Mouse (Mus musculus): ENCODE results near the gene Rai1. TPM values are rescaled to one million over a fixed set of nuclear protein-coding genes. Genes with fewer than 3 reads are reported as not detected.

Gene Rai1
- total RNA-seq, 2 experiments from 2014 or later = 23.4 to 24.4 TPM

DNA sequence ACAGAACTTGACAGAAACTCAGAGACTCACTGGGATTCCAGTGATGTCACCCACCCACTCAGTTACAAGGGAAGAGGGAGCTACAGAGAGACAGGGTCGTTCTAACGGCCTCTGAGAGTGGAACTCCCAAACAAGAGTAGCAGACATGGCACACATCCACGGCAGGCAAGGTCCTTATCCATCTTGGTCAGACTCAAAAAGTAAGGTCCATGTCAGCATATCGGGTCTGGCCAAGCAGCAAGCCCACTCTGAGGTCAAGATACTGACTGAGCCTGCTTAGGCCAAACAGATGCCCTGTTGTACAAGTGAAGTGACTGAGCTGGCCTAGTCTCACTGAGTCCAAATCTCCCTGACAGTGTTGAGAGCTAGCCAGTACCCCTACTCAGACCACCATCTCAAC, 103.9 kb downstream of the Rai1 start:
- no peak for DNase-seq (ENCODE audit: low spot score)
- intact Hi-C loops (cut with DNase I) = no loop called here

DNA sequence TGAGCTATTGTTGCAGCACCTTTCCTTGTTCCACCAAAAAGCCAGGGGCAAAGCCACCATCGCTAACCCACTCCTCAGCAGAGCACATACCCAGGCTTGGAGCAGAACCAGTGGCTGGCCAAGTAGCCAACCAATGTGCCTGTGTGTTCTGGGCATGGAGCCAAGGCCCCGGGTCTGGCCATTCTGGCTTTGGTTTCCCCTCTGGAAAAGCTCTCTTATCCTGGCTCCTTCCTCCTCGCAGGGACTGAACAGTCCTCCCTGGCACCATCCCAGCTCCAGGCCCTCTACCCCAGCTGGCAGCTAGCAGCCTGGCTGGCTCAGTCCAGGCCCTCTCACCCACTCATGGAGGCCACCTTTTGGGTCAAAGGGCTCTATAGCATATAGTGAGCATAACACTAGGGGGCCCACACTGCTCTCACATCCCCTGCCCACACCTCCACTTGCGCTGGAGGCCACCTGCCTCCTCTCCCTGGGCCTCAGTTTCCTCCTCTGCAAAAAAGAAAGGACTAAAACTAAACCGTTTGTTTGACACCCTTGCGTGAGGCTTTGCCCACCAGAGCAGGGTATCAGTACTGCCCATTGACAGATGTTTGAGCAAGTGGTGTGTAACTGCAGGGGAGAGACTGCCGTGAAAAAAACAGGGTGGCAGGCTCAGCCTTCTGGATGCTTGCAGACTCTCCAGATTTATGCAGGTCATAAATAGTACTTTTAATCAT, 104.6 kb downstream of the Rai1 start:
- intact Hi-C loops (cut with DNase I) = no loop called here
- peak; percentile 45 for DNase-seq (ENCODE audit: low spot score)

DNA sequence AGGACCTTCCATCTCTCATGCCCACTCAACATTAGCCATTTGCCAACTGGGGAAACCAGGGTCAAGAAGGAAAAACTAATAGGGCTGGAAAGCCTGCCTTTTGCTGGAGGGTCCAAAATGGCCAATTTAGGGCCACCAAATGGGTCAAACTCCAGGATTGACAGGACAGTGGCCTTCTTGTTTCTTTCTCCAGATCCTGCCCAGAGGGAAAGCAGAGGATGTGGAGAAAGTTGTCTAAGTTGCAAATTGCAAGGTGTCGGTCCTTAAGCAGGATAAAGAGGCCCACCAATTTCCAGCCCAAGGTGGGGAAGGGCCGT, 105.1 kb downstream of the Rai1 start:
- intact Hi-C loops (cut with DNase I) = no loop called here
- DNase-seq (ENCODE audit: low spot score) = no peak

DNA sequence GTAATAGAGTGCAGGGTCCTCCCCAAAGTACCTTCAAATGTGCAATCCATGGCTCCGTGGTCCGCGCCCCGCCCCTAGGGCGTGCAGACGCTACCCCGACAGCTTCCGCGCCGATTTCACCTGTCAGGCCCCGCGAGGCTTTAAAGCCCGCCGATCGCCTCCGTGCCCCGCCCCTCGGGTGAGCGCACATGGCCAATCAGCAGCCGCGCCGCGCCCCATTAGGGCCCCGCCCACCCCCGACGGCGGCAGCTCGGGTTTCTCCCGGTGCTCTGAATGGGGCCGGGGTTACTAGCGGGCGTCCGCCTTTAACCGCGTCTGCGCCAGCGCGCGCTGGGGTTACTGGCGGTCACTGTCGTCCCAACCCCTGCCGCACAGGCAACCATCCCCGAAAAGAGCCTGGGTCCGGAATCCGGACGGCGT, 105.5 kb downstream of the Rai1 start:
- intact Hi-C loops (cut with DNase I) = no loop called here
- peak; percentile 89 for DNase-seq (ENCODE audit: low spot score)

DNA sequence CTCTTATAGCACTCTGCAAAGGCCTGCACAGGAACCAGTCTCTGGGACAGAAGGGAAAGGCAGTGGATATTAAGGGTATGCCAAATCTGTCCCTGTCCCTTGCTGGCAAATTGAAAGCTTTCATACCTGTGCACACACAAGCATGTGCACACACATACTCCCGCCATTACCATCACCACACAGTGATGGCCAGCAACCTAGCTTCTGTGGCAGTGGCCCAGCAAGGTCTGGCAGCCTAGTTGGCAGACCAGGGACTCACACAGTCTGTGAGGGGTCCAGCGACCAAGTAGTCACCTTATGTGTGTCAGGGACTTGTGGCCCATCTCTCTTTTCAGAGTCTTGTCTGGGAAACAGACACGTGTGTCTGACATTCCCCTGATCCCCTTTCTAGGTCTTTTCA, 106.3 kb downstream of the Rai1 start:
- no peak for DNase-seq (ENCODE audit: low spot score)
- intact Hi-C loops (cut with DNase I) = no loop called here

DNA sequence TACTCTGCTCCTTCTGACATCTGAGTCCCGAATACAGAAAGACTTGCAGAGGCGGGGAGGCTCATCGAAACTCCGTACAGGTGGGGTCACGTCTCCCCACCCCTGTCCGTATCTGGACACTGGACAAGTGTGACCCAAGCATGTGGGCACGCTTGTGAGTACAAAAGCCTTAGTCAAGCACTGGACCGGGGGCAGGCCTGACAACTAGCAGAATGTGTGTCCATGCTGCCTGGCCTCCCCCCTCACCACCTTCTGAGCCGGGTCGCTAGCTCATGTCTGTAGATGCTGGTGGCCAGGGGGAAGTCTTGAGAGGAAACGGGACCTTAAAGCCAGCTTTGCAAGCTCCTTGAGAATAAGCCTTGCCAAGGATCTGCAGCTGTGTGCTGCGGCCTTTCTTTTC, 106.9 kb downstream of the Rai1 start:
- no peak for DNase-seq (ENCODE audit: low spot score)
- intact Hi-C loops (cut with DNase I) = no loop called here

DNA sequence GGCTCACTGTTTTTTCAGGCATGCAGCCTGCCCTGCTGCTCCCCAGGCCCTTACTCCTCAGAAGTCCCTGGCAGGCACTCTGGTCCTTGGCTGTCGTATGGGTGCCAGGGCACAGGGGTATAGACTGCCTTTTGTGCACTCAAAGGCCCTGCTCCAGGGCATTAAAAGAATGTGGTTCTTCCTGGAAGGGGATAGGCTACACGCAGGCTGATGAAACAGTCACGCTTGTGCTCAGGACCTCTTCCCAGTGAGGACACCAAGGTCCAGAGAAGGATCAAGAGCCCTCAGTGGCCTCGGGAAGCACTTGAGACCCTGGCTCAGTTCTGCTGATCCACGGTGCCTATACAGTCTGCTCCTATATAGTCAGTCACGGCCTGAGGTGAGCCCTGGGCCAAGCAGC, 108.5 kb downstream of the Rai1 start:
- intact Hi-C loops (cut with DNase I) = no loop called here
- no peak for DNase-seq (ENCODE audit: low spot score)

DNA sequence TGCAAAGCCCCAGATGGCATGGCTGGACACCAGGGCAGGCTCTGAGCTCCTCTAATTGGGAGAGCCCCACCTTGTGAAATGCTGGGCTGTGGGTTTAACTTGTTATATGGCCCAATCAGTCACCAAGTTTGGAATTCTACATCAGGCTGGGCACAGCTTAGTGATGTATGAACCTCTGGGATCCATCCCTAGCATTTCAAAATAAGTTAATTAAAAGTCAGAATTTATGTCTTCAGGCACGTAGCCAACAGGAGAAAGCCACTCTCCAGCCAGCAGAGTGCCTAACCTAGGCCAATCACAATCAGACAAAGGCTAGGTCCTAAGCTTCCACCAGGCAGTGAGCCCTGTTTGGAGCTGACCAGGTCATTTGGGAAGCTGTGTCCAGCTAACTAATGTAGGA, 111.9 kb downstream of the Rai1 start:
- intact Hi-C loops (cut with DNase I) = no loop called here
- no peak for DNase-seq (ENCODE audit: low spot score)

DNA sequence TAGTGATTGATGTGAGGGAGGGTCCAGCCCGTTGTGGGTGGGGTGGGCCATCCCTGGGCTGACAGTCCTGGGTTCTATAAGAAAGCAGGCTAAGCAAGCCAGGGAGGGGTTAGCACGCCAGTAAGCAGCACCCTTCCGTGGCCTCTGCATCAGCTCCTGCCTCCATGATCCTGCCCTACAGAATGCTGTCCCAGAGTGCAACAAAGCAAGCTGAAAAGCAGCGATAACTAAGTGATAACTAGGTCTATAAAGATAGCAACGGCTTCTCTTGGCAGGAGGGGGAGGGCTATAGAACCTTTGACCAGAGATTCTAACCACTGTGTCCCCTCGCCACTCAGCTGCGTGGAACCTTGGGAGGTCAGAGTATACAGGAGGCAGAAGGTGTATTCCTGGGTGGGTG, 112.7 kb downstream of the Rai1 start:
- no peak for DNase-seq (ENCODE audit: low spot score)
- intact Hi-C loops (cut with DNase I) = no loop called here

DNA sequence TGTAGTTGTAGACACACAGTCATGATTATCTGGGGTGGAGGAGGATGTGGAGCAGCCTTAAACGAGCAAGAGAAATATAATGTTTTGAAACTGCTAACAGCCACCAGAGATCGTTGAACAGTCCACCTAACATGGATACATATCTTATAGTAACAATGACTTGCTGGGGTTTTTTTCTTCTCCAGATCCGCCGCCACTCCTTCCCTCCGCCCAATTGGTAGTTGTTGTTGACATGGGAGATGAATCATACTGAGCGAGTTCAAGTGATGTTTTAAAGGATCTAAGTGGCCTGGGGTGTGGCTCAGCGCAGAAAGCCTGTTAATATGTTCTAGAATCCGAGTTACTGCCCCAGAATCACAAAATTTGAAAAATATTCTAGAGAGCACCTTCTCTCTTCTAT, 114.8 kb downstream of the Rai1 start:
- DNase-seq (ENCODE audit: low spot score) = no peak
- intact Hi-C loops (cut with DNase I) = no loop called here

DNA sequence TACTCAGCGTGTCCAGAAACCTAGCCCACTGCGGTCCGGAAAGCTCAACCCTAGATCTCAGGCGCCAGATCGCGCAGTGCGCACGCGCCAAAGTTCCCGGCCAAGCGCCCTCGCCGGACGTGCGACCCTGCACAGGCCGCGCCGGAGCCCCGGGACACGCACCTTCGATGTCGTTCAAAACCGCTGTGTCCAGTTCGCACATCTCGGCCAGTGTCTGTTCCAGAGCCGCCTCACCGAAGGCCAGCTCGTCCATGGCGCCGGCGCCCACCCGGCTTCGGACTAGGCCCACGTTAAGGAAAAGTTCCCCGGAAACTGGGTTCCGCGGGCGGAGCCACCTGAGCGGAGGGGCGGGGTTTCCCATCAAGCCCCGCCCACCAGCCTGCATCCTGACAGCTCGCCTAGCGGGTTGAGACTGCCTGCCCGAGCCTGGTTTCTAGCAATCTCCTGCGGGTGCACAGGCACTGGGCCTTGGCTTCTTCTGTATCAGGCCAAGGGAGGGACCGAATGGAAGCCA, 115.5 kb downstream of the Rai1 start:
- DNase-seq (ENCODE audit: low spot score) = peak; percentile 86
- intact Hi-C loops (cut with DNase I) = no loop called here

DNA sequence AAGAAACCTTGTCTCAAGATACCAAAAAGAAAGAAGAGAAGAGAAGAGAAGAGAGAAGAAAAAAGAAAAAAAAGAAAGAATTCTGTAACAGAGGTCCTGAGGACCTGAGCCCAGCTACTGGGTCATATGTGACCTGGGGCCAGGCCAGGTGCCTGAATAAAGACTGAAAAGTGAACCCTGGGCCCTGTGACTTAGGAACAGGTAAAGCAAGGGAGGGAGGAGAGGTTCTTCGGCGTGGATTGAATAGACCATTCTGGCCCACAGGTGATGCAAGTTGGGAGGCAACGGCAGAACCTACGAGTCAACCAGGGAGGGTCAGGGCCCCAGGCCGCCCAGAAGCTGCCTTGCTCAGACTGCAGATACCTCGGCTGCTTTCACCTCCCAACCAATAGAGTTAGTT, 116.6 kb downstream of the Rai1 start:
- intact Hi-C loops (cut with DNase I) = no loop called here
- DNase-seq (ENCODE audit: low spot score) = no peak

DNA sequence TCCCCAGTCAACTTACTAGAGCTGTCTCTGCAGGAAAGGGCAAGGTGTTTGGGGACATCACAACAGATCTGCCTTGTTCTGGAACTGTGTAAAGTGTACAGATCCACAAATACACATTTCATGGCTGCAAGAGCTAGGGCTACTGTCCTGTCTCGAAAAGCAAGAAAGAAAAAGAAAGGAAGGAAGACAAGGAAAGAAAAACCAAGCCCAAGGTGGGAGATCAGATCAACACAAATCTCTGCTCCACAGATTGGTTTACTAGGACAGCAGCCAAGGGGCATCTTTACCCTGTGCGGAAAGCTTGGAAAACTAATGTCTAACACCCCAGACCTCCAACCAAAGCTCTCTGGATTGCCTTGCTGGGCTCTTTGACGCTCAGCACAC, 117.3 kb downstream of the Rai1 start:
- intact Hi-C loops (cut with DNase I) = no loop called here
- DNase-seq (ENCODE audit: low spot score) = no peak

DNA sequence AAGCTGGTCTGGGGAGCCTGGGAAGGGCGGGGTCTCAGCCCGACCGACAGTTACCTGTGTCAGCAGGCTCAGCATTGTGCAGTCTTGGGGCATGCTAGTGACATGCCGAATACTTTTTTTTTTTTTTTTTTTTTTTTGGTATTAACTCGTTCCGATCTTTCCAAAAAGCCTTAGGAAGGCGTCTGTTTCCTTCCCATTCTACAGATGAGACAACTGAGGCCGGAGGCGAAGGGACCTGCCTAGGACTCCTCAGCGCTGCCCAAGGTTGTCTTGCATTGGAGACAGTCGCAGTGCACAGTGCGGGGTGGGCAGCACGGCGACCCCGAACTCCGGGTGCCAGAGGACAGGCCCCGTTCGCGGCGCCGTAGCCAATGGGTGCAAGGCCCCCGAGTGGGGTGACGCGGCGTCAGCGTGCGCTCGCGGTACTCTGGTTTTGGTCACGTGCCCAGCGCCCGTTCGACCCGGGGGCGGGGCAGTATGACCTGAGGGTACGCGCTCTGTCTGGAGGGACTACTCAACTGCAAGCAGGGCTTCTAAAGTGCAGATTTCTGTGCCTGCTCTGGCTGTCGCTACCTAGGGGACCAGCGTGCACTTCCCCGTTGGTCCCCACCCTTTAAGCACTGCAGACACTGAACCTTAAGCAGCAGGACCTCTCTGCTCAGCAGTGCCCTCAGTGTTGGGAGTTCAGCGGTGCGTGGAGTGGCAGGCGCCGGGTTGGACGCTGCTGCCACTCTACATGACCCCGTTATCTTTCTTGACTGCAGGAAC, 117.8 kb downstream of the Rai1 start, which contains the start of gene Srebf1:
TSS of gene Srebf1 (minus strand) at position 113 of the 768 bp plus-strand sequence.
- intact Hi-C loops (cut with DNase I) = no loop called here
- DNase-seq (ENCODE audit: low spot score) = peak; percentile 67

DNA sequence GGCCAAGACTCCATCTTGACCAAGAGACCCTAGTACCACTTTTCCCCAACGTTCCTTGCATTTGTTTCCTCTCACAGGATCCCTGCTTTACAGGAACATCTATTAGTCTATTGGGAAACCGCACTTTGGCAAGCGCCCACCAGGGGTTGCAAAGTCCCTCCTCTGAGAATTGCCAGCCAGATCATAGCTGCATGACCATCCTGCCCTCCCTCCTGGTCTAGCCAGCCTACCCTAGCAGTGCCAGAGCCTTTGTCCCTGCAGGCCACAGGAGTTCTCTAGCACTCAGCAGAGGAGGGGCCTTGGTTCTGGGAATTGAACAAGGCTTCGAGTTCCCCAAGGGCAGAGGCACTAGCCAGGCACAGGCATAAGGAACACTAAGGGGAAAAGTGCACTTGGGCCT, 119.9 kb downstream of the Rai1 start:
- DNase-seq (ENCODE audit: low spot score) = no peak
- intact Hi-C loops (cut with DNase I) = no loop called here

DNA sequence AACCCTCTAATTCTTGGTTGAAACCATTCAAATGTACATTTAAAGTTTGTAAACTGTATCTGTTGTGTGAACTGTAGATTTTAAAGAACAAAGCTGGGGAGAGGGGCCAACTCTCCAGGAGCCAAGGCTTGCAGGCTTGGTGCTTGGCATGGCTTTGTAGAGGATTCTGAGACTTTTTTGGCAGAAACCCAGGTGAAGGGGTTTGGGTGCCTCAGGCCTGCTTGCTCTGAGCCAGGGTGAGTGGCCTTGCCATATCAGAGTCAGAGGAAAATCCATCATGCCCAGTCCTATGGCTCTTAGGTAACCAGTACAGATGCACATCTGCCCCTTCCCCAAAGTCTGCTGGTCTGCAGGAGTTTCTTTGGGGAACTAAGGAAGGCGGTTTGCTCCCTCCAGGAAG, 121.1 kb downstream of the Rai1 start:
- DNase-seq (ENCODE audit: low spot score) = no peak
- intact Hi-C loops (cut with DNase I) = no loop called here

DNA sequence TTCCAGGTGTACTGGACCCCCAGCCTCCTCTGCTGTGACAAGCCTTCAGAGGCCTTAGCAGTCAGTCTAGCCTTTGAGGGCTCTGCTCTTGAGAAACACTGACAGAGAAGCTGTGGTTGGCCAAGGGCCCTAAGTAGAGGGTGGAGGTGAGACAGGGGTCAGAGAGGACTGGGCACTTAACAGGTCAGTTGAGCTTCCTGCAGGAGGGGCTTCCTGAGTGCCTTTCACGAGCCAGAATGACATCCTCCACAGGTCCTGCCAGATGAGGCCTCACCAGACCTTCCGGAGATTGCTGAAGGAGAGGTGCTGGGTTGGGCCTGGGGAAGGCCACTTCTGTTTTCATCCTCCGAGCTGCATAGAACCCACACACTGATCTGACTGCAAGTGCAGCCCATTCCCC, 123.7 kb downstream of the Rai1 start:
- intact Hi-C loops (cut with DNase I) = no loop called here
- DNase-seq (ENCODE audit: low spot score) = no peak

DNA sequence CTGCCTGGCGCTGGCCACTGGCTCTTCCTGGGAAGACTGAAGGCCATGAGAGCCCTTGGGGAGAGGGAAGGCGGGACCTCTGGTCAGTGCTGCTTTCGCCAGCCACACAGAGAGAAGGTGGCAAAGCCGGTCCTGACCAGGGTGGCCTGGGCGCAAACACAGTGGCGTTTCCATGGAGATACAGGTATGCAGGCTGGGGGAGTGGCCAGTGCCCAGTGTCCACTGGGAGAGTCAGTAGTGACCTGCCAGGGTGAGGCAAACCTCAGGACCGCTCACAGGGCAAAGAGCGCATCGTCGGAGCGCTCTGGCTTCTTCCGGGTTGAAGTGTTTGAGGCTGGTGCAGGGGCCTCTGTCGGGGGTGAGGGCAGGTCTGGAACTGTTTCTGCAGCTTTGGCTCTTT, 125.0 kb downstream of the Rai1 start:
- no peak for DNase-seq (ENCODE audit: low spot score)
- intact Hi-C loops (cut with DNase I) = no loop called here

DNA sequence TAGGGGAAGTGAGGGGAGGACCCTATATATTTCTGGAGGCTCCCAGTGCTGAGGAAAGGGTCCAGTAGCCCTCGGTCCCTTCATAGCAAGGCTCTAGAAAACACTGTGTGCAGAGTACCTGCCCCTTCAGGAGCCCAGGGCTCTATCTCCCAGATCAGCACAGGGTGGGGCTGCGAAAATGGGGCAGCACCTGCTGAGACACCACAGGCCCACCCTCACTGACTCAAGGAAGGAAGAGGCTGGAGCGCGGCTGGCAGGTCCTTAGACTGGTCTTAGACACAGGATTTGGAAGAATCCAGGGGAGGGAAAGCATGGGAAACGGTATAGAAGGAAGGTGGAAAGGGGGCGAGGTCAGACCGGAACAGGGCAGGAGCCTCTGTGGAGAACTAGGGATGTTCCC, 125.7 kb downstream of the Rai1 start:
- intact Hi-C loops (cut with DNase I) = no loop called here
- no peak for DNase-seq (ENCODE audit: low spot score)

DNA sequence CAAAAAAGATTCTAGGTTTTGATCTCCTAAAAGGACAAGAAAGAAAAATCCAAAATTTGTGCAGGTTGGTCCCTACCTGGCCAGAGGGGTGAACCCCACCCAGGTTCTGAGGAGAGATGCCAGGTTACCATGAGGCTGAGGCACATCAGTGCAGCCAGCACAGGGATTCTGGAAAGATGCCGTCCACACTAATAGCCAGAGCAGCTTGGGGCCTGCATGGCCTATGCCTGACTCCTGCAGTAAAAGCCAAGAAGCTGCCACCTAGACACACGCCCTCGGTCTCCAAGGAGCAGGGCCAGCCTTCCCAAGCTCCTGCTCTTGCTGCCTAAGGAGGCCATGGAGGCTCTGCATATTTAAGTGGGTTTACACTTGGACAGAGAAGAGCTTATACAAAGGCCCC, 126.5 kb downstream of the Rai1 start:
- no peak for DNase-seq (ENCODE audit: low spot score)
- intact Hi-C loops (cut with DNase I) = no loop called here

DNA sequence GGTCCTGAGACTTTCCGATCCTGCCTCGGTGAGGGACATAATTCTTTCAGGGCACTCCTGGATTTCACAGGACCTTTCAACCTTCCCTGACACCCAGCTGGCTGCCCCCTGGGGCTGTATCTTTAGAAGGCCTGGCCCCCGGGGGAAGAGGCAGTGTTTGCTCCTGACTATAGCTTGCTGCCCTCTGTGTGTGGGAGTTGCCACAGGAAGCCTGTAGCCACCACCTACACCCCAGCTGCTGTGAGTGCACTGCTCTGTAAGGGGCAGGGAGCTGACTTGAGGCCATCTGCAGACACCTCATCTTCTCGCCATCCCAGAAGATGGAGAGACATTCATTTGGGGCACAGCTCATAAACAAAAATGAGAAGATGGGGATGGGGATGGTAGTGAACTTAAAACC, 127.1 kb downstream of the Rai1 start:
- intact Hi-C loops (cut with DNase I) = no loop called here
- no peak for DNase-seq (ENCODE audit: low spot score)
